Mouse (Mus musculus): ENCODE data around the gene Syne2. TPM values are rescaled to one million over a fixed set of nuclear protein-coding genes. Genes with fewer than 3 reads are reported as not detected.
"Not testable (repeated sequence)": the region's sequence is repeated elsewhere in the genome, so short reads cannot be mapped to it uniquely, and the experiment has no call there.

The Syne2 gene
- 10 to 100 TPM; 20.5 to 22.5 TPM for total RNA-seq (2021)
- long read RNA-seq, experiment 1, partial matches to known transcripts: 2 of 31 reads
- long read RNA-seq, experiment 1, other reads (novel, unspliced or antisense): 29 of 31 reads
- long read RNA-seq, experiment 2, partial matches to known transcripts: 0 of 19 reads
- long read RNA-seq, experiment 2, other reads (novel, unspliced or antisense): 19 of 19 reads

- TF ChIP-seq CTCF (IDR thresholded peaks at IDR 0.05): no peak; the same call in 1 of the 2 replicates
- H3K27ac ChIP-seq: peak within 1 kb of the TSS; percentile 76
- intact Hi-C loops (cut with DNase I): no loop called here
- peak; percentile 63 to 64 for DNase-seq (ENCODE audit: extremely low spot score in 1 of 2, low spot score in 2 of 2)
- peak within 1 kb of the TSS; percentile 88 for H3K4me3 ChIP-seq
Measured at GRCm38 (mm10) chr12:75817959-75818452, at the start of gene Syne2. Gene Syne2, plus strand, starts transcription at chr12:75818134.

- intact Hi-C loops (cut with DNase I): loop anchor here (5.0 kb wide), 2 partner anchors 94 to 309 kb away; no protein-coding TSS in a partner anchor
- TF ChIP-seq CTCF (IDR thresholded peaks at IDR 0.05): no peak
Measured at GRCm38 (mm10) chr12:75771410-75771809, 46.5 kb upstream of the Syne2 start.

GRCm38 (mm10) chr12:75772424-75773034, 45.4 kb upstream of the Syne2 start:
- intact Hi-C loops (cut with DNase I): loop anchor here (5.0 kb wide), 2 partner anchors 95 to 310 kb away; no protein-coding TSS in a partner anchor
- peak; percentile 62 for TF ChIP-seq CTCF (IDR thresholded peaks at IDR 0.05)
- DNase-seq (ENCODE audit: extremely low spot score in 1 of 2, low spot score in 2 of 2): peak in 1 of 2 experiments; percentile 45
- Histone ChIP-seq H3K27ac (no peak overlapping the region), H3K4me3 (no peak overlapping the region)

More at GRCm38 (mm10) chr12:75771410-75771809, 46.5 kb upstream of the Syne2 start:
- no peak overlapping the region for H3K27ac ChIP-seq
- H3K4me3 ChIP-seq: no peak overlapping the region
- no peak for DNase-seq (ENCODE audit: extremely low spot score in 1 of 2, low spot score in 2 of 2)

- DNase-seq (ENCODE audit: extremely low spot score in 1 of 2, low spot score in 2 of 2): no peak
- Histone ChIP-seq H3K4me3 (no peak overlapping the region), H3K27ac (no peak overlapping the region)
- intact Hi-C loops (cut with DNase I): loop anchor here (10.0 kb wide), 2 partner anchors 693 to 813 kb away; no protein-coding TSS in a partner anchor
- TF ChIP-seq CTCF (IDR thresholded peaks at IDR 0.05): no peak
Measured at GRCm38 (mm10) chr12:75781445-75781844, 36.5 kb upstream of the Syne2 start.

GRCm38 (mm10) chr12:75781995-75782394, 35.9 kb upstream of the Syne2 start:
- Histone ChIP-seq H3K27ac (no peak overlapping the region), H3K4me3 (no peak overlapping the region)
- DNase-seq (ENCODE audit: extremely low spot score in 1 of 2, low spot score in 2 of 2): no peak
- no peak for TF ChIP-seq CTCF (IDR thresholded peaks at IDR 0.05)
- intact Hi-C loops (cut with DNase I): loop anchor here (10.0 kb wide), 2 partner anchors 693 to 813 kb away; no protein-coding TSS in a partner anchor

GRCm38 (mm10) chr12:75784271-75784751, 33.6 kb upstream of the Syne2 start:
- no peak overlapping the region for H3K27ac ChIP-seq
- intact Hi-C loops (cut with DNase I): loop anchor here (10.0 kb wide), 2 partner anchors 690 to 810 kb away; no protein-coding TSS in a partner anchor
- TF ChIP-seq CTCF (IDR thresholded peaks at IDR 0.05): no peak
- no peak overlapping the region for H3K4me3 ChIP-seq
- no peak for DNase-seq (ENCODE audit: extremely low spot score in 1 of 2, low spot score in 2 of 2)

GRCm38 (mm10) chr12:75786681-75787080, 31.3 kb upstream of the Syne2 start:
- peak; percentile 70 for TF ChIP-seq CTCF (IDR thresholded peaks at IDR 0.05)
- intact Hi-C loops (cut with DNase I): loop anchor here (2.0 to 10.0 kb wide), 6 partner anchors 134 to 808 kb away; no protein-coding TSS in a partner anchor
- DNase-seq (ENCODE audit: extremely low spot score in 1 of 2, low spot score in 2 of 2); H3K27ac ChIP-seq; H3K4me3 ChIP-seq: not testable (repeated sequence)

- TF ChIP-seq CTCF (IDR thresholded peaks at IDR 0.05): no peak
- peak; percentile 37 to 54 for DNase-seq (ENCODE audit: extremely low spot score in 1 of 2, low spot score in 2 of 2)
- no peak overlapping the region for H3K4me3 ChIP-seq
- H3K27ac ChIP-seq: peak overlapping the region; percentile 47; the same call in 1 of the 2 replicates
- intact Hi-C loops (cut with DNase I): loop anchor here (2.0 to 10.0 kb wide), 6 partner anchors 103 to 805 kb away; no protein-coding TSS in a partner anchor
Measured at GRCm38 (mm10) chr12:75789451-75789850, 28.5 kb upstream of the Syne2 start.

GRCm38 (mm10) chr12:75794527-75794926, 23.4 kb upstream of the Syne2 start:
- no peak for DNase-seq (ENCODE audit: extremely low spot score in 1 of 2, low spot score in 2 of 2)
- TF ChIP-seq CTCF (IDR thresholded peaks at IDR 0.05): no peak
- intact Hi-C loops (cut with DNase I): no loop called here
- H3K4me3 ChIP-seq: no peak overlapping the region
- no peak overlapping the region for H3K27ac ChIP-seq

- H3K4me3 ChIP-seq: no peak overlapping the region
- peak; percentile 69 for TF ChIP-seq CTCF (IDR thresholded peaks at IDR 0.05)
- no peak overlapping the region for H3K27ac ChIP-seq
- intact Hi-C loops (cut with DNase I): no loop called here
- no peak for DNase-seq (ENCODE audit: extremely low spot score in 1 of 2, low spot score in 2 of 2)
Measured at GRCm38 (mm10) chr12:75796510-75796909, 21.4 kb upstream of the Syne2 start.

- TF ChIP-seq CTCF (IDR thresholded peaks at IDR 0.05): no peak
- H3K27ac ChIP-seq: no peak overlapping the region
- H3K4me3 ChIP-seq: no peak overlapping the region
- DNase-seq (ENCODE audit: extremely low spot score in 1 of 2, low spot score in 2 of 2): no peak
- intact Hi-C loops (cut with DNase I): no loop called here
Measured at GRCm38 (mm10) chr12:75806281-75806680, 11.7 kb upstream of the Syne2 start.

- Histone ChIP-seq H3K27ac (no peak overlapping the region), H3K4me3 (no peak overlapping the region)
- no peak for TF ChIP-seq CTCF (IDR thresholded peaks at IDR 0.05)
- intact Hi-C loops (cut with DNase I): no loop called here
- DNase-seq (ENCODE audit: extremely low spot score in 1 of 2, low spot score in 2 of 2): no peak
Measured at GRCm38 (mm10) chr12:75813766-75814165, 4.2 kb upstream of the Syne2 start.

All from left cerebral cortex, adult 2 months (tissue).